Mouse (Mus musculus) ovary, postnatal 10 days (tissue): ENCODE measurements at regions not wholly inside any gene's neighbourhood (a gene's known extent, or its start where the extent isn't known, plus 50 kb on each side); places are given as distances from the start of the nearest gene placed in this dataset.

Source experiments
- DNase-seq: peaks from one replicate; pipeline ENCODE4 v3.0.0; 2022; ENCODE audit warnings: low spot score

DNA sequence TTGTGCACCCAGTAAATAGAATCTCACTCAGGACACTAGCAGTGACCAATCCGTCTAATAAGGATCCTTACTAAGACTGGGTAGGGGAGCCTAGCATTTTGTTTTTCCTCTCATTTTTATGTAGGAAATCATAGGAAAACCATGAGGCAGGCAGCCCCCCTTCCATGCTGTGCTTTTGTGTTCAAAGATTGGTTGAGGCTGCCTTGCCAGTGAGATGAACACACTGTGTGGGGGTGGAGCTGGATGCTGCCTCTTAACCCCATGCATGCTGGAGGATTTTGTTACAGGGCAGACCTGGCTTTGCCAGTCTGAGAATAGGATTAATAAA lies 162.8 kb downstream of the Cmpk2 start:
- DNase-seq = no peak

DNA sequence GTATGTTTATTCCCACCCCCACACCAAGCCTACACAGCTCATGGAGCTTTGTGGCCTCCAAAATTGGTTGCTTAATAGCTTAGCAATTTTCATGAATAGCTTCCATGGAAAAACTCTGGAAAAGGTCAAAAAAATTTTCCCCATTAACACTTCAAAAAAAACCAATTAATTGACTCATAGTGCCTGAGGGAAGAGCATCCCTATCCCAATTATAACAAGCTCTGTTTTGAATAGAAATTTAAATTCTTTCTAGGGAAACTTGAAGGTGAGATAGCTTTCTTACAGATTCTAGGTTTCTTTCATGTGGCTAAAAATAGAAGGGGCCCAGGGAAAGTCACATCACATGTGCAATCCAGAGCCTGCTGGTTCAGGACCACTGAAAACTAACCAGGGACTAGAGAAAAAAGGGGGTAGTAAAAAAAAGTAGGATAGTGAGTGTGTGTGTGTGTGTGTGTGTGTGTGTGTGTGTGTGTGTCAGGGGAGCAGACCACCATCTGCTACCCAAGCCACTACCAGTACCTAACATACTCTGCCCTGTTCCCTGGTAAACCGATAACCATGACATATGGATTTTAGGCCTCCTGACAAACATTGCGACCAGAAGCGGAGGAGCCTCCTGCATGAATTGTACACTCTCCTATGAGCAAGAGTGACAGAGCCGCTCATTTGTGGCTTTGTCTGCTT lies 162.2 kb downstream of the Cmpk2 start:
- DNase-seq = no peak

GRCm38 (mm10) chr12:26621135-26621932 lies 152.3 kb downstream of the Cmpk2 start:
- no peak for DNase-seq

DNA sequence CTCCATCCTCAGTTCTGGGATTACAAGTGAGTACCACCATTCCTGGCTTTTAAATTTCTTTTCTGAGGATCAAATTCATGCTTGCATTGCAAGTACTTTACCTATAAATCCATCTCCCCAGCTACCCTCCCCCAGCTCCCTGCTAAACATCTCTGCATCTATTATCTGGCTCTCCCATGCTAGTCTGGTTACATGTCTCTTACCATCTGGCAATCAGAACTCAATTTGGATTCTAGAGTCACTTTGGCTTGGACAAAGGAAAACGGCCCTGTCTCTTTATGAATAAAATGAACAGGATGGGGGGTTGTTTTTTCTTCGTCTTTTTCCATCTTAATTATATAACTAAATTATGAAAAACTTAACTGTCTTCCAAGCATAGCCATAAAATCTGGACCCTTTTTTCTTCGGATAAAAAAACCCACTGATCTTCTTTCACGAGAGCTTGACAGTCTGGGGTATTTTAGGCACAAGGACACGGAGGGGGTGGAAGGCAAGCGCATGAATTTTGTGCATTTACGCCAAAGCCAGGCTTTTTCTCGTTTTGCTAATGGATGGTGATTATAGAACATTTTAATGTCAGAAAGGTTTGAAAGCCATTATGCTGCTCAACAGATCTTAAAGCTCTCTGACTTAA lies 151.6 kb downstream of the Cmpk2 start:
- DNase-seq = no peak

GRCm38 (mm10) chr12:26617969-26618368 lies 149.0 kb downstream of the Cmpk2 start:
- no peak for DNase-seq

- DNase-seq = no peak
Measured at GRCm38 (mm10) chr12:26613086-26613705, 144.2 kb downstream of the Cmpk2 start.

DNA sequence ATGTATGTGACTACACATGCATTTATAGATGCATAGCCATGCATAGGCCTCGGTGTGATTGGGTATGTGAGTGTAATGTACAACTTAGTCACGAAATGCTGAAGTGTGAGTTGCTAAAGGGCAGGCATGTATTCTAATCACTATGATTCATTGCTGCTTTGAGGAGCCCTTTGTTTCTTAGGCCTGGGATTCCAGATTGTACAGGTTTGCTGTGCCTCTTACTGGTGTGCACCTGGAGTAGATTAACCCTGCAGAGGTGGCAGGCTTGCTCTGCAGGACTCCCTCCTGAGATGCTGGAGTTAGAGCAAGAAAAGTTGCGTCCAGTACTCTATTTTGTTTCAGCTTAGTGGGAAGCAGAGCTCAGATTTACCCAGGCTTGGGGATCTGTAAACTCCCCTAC lies 141.1 kb downstream of the Cmpk2 start:
- no peak for DNase-seq

DNA sequence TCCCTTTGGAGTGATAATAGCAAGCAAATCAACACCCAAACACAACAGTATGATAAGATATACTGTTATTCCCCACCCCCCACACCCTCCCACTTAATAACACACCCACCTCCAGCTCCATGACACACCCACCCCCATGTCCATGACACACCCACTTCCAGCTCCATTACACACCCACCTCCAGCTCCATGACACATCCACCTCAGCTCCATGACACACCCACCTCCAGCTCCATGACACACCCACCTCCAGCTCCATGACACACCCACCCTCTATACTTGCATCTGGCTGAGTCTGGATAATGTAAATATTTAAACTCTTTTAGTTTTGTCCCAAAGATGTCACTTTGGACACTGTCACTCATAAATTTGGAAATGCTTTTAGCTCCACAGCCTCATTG lies 129.5 kb downstream of the Cmpk2 start:
- no peak for DNase-seq

DNA sequence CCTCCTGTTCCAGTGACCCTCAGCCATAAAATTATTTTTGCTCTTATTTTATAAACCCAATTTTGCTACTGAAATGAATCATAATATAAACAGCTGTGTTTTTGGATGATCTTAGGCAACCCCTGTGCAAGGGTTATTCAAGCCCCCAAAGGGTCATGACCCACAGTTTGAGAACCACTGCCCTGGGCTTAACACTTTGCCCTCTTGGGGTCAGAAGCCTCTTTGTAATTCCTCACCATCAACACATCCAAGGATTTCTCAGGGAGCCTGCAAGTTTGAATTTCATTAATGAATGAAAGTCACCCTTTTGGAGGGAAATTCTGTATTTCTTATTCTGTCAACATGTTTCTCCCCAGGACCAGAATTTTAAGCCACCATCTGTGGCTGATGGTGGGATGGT lies 123.1 kb downstream of the Cmpk2 start:
- no peak for DNase-seq

DNA sequence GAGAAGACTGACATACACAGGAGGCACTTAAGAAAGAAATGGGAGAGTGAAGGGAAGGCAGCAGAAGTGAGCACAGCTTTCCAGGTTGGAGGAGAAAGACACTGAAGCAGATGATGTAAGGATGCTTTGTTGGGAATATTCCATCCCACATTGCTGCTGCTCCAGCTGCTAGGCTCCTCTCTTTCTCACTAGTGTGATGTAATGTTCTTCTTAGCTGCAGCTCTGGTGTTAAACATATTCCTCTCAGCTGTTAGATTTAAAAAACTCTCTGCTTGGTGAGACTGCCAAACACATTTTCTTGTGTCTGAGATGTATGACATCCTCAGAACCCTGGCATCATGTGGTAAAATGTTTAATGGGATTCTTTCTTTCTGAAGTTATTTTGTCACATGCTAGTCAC lies 120.1 kb downstream of the Cmpk2 start:
- DNase-seq = no peak

- DNase-seq = no peak
Measured at GRCm38 (mm10) chr12:26577438-26577837, 108.4 kb downstream of the Cmpk2 start.

DNA sequence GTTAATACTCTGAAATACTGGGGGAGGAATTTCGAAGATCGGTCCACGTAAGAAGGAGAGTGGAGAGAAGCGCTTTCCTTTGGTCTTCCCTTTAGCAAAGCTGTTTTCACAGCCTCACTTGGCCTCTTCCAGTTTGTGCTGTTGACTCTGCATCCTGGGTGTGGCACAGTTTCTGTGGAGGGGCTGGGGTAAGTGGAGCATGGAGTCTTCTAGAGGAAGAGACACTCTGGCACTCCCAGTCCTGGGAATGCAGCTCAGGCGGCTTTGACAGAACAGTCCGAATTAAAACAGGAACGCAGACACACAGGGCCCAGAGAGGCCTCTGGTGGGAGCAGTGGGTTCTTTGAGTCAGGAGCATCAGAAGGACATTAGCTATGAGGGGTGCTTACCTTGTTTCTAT lies 102.6 kb downstream of the Cmpk2 start:
- no peak for DNase-seq

DNA sequence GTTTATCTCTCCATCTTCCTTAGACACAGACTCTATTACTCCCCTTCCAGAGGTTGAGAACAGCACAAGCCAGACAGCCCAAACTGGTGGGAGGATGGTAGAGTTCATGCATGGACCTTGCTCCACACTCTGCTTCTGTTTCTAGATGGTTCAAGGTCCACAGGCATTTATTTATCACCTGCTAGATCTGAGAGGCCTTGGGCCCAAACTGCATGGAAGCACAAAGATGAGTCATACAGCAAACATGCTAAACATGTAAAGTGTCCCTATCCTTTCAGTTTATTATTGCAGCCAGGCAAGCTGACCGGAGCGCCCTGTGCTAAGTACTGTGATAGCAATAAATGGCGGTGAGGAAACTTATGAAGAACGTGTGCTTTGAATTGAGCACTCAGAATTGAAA lies 98.4 kb downstream of the Cmpk2 start:
- no peak for DNase-seq

- DNase-seq = no peak
Measured at GRCm38 (mm10) chr12:26562858-26563257, 93.9 kb downstream of the Cmpk2 start.

DNA sequence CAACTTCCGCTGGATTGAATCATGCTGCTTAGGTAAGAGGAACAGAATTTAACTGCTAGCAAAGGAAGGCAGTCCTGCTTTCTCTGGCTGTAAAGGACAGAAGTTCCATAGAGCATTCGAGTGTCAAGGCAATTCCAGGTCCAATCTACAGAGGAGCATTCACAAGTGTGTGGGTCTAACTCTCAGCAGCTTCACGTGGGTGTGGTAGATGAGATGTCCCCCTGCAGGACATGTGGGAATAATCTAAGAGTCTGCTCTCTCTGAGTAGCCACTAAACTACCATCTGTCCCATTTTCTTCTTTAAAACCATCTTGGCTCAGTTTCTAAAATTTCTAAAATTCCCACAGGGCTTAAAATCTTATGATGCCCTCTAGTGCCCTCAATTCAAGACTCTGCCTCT lies 90.6 kb downstream of the Cmpk2 start:
- DNase-seq = no peak

DNA sequence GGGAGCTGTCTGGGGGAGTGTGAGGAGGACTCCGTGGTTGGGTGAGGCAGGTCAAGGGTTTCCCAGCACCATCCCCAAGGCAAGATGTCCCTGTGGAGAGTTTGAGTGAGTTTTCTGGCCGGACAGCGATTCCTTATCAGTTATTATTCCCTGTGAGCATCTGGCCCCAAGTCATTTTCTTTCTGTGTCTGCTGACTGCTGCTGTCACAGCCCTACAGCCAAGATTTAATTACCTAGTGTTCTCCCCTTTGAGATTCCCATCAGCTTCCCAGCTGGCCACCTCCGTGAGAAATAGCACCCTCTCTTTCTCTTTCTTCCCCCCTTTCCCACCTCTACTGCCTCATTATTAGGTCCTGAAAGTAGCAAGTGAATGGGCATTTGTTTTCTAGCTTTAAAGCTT lies 88.4 kb downstream of the Cmpk2 start:
- DNase-seq = no peak

DNA sequence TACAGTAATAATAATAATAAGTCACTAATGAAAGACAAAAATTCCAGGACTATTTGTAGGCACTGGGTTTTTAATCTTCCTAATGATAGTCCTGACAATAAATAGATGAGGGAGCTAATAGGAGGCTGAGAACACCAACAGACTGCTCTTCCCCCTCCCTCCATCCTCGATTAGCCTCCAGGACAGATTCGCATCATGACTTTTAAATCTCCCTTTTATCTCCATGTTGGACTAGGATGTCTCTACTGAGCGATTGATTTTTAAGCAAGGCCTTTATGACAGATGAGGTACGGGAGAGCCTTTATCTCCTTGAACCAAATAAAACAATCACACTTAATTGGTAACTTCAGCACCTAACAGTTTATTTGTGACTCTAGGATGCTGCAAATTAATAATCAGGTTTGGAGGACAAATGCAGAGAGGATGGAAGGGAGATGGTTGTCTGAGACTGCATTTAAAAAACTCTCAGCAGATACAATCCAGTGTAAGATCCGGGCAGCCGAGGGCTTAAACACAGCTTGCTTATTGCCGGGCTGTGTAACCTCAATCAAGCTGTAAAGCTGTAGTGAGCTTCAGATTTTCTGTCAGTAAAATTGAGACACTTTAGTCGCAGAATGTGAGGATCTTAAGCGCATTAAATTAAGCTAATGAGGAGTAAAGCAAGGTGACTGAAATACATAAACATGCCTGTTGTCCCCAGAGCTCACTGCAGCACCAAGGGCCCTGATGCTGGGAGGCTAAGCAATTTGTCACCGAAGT lies 82.3 kb downstream of the Cmpk2 start:
- no peak for DNase-seq

- no peak for DNase-seq
Measured at GRCm38 (mm10) chr12:26547466-26547865, 78.5 kb downstream of the Cmpk2 start.

GRCm38 (mm10) chr12:26546361-26546760 lies 77.4 kb downstream of the Cmpk2 start:
- DNase-seq = no peak

- no peak for DNase-seq
Measured at GRCm38 (mm10) chr12:26543463-26543862, 74.5 kb downstream of the Cmpk2 start.

GRCm38 (mm10) chr12:26542451-26542850 lies 73.4 kb downstream of the Cmpk2 start:
- DNase-seq = no peak

GRCm38 (mm10) chr12:26535261-26535890 lies 66.4 kb downstream of the Cmpk2 start:
- no peak for DNase-seq
